Comparison of ENCODE assay signal across 9 mouse cellular contexts in genomic region chr2:69790722-69791121, GRCm38 (mm10). TPM values are rescaled to one million over a fixed set of nuclear protein-coding genes. Genes with fewer than 3 reads are reported as not detected.
DNase-seq lines count a peak whose midpoint lies in the region; ATAC-seq and TF ChIP-seq lines count a peak whose summit lies in the region.
"Had no signal": no experiment of that assay in that cellular context is flagged by ENCODE, and none has a peak within 500 bp of the region (broad histone marks: within the 10 kb centered on the region; RNA-seq: fewer than 3 reads in every experiment).

No protein-coding gene starts in this region.

- TF ChIP-seq CTCF in lung, embryonic 14.5 days (IDR thresholded peaks at IDR 0.05; ENCODE audit: low read depth), result no peak

- no peaks in the 10 kb centered on the region for H3K9me3 ChIP-seq in lung, embryonic 14.5 days (ENCODE audit: low read depth, low read length)
- no peaks in the 10 kb centered on the region for H3K9me3 ChIP-seq in forebrain, embryonic 12.5 days
- no peaks in the 10 kb centered on the region for H3K9me3 ChIP-seq in limb, embryonic 12.5 days
- H3K9me3 ChIP-seq in stomach, embryonic 14.5 days (ENCODE audit: control insufficient read depth, low read depth, low read length), result no peaks in the 10 kb centered on the region

- 68% methylated on average over 4 of the region's 4 CpGs for WGBS in lung, embryonic 14.5 days
- 77% methylated on average over 4 of the region's 4 CpGs for WGBS in forebrain, embryonic 12.5 days
- 67% methylated on average over 4 of the region's 4 CpGs for WGBS in limb, embryonic 12.5 days
- WGBS in stomach, embryonic 14.5 days, result 70% methylated on average over 4 of the region's 4 CpGs

- no peak overlapping the region for H3K27ac ChIP-seq in lung, embryonic 14.5 days (ENCODE audit: low read depth)
- no peak overlapping the region for H3K27ac ChIP-seq in forebrain, embryonic 12.5 days
- no peak overlapping the region for H3K27ac ChIP-seq in limb, embryonic 12.5 days
- no peak overlapping the region for H3K27ac ChIP-seq in stomach, embryonic 14.5 days (ENCODE audit: low read length)

- DNase-seq in lung, embryonic 14.5 days, result no peak
- DNase-seq in lung, postnatal 4 days, result no peak
- no peak for DNase-seq in cerebellum, postnatal 10 days
- no peak for DNase-seq in layer of hippocampus, adult 18-20 months (ENCODE audit: low spot score in 2 of 2)

- peak overlapping the region; percentile 89 for H3K4me2 ChIP-seq in lung, embryonic 14.5 days
- H3K4me2 ChIP-seq in forebrain, embryonic 12.5 days, result peak overlapping the region; percentile 84
- H3K4me2 ChIP-seq in limb, embryonic 12.5 days, result peak overlapping the region; percentile 68
- H3K4me2 ChIP-seq in stomach, embryonic 14.5 days (replicated peaks; ENCODE audit: low read depth, low read length), result peak overlapping the region; percentile 78; the same call in 1 of the 2 replicates

- no peaks in the 10 kb centered on the region for H3K27me3 ChIP-seq in lung, embryonic 14.5 days (ENCODE audit: insufficient read depth, low read length)
- H3K27me3 ChIP-seq in forebrain, embryonic 12.5 days, result no peaks in the 10 kb centered on the region
- no peaks in the 10 kb centered on the region for H3K27me3 ChIP-seq in limb, embryonic 12.5 days
- H3K27me3 ChIP-seq in stomach, embryonic 14.5 days (ENCODE audit: control insufficient read depth, insufficient read depth, low read length), result no peaks in the 10 kb centered on the region
- H3K27me3 ChIP-seq: Patski had no signal

- H3K4me1 ChIP-seq in lung, embryonic 14.5 days (ENCODE audit: insufficient read depth), result no peaks in the 10 kb centered on the region
- H3K4me1 ChIP-seq in forebrain, embryonic 12.5 days, result peaks cover 17% of the 10 kb centered on the region
- H3K4me1 ChIP-seq in limb, embryonic 12.5 days (replicated peaks), result no peaks in the 10 kb centered on the region; the same call in 1 of the 2 replicates
- no peaks in the 10 kb centered on the region for H3K4me1 ChIP-seq in stomach, embryonic 14.5 days (ENCODE audit: control insufficient read depth, insufficient read depth, low read length)

- peaks cover 29% of the 10 kb centered on the region for H3K36me3 ChIP-seq in lung, embryonic 14.5 days (ENCODE audit: insufficient read depth)
- peaks cover 27% of the 10 kb centered on the region for H3K36me3 ChIP-seq in forebrain, embryonic 12.5 days (replicated peaks)
- H3K36me3 ChIP-seq in limb, embryonic 12.5 days, result peaks cover 31% of the 10 kb centered on the region
- peaks cover 11% of the 10 kb centered on the region; the same call in 1 of the 2 replicates for H3K36me3 ChIP-seq in stomach, embryonic 14.5 days (ENCODE audit: control insufficient read depth, insufficient read depth, low read length)

- no peak overlapping the region for H3K9ac ChIP-seq in lung, embryonic 14.5 days
- H3K9ac ChIP-seq in forebrain, embryonic 12.5 days, result no peak overlapping the region
- H3K9ac ChIP-seq in limb, embryonic 12.5 days (replicated peaks), result no peak overlapping the region
- no peak overlapping the region for H3K9ac ChIP-seq in stomach, embryonic 14.5 days (replicated peaks; ENCODE audit: low read depth, low read length)

- ATAC-seq in lung, embryonic 14.5 days (ENCODE audit: insufficient read depth), result no peak
- ATAC-seq in forebrain, embryonic 12.5 days (ENCODE audit: low FRiP score), result no peak
- no peak for ATAC-seq in limb, embryonic 12.5 days (ENCODE audit: insufficient number of reproducible peaks, insufficient read depth, low FRiP score, low TSS enrichment, low read depth)
- ATAC-seq in stomach, embryonic 14.5 days (ENCODE audit: insufficient number of reproducible peaks, insufficient read depth, low FRiP score, low read depth), result no peak
- ATAC-seq: Patski had no signal

- H3K4me3 ChIP-seq in lung, embryonic 14.5 days (ENCODE audit: low read depth, low read length), result peak overlapping the region; percentile 67
- H3K4me3 ChIP-seq in forebrain, embryonic 12.5 days (replicated peaks), result peak overlapping the region; percentile 71; the same call in 1 of the 2 replicates
- H3K4me3 ChIP-seq in limb, embryonic 12.5 days (replicated peaks), result no peak overlapping the region
- no peak overlapping the region for H3K4me3 ChIP-seq in stomach, embryonic 14.5 days (ENCODE audit: low read depth, low read length)

RNA-seq across cellular contexts. Expression of gene Phospho2, which starts 1.3 kb away (rescaled TPM):
- polyA plus RNA-seq in lung, embryonic 14.5 days (2014; fragmentation: Nextera tagmentation; extraction: Ambion mirVana), result 24.3 and 24.4 TPM in 2 replicates
- 33.1 and 35.4 TPM in 2 replicates for polyA plus RNA-seq in forebrain, embryonic 12.5 days (2016; fragmentation: Nextera tagmentation; extraction: Ambion mirVana)
- 28.3 and 28.4 TPM in 2 replicates for polyA plus RNA-seq in limb, embryonic 12.5 days (2016; fragmentation: Nextera tagmentation; extraction: Ambion mirVana)
- 21.8 and 24.8 TPM in 2 replicates for polyA plus RNA-seq in stomach, embryonic 14.5 days (2014; fragmentation: Nextera tagmentation; extraction: Ambion mirVana)
- total RNA-seq in layer of hippocampus, adult 18-20 months (2021), result 10 to 100 TPM; 23.9 to 24.3 TPM

RNA-seq across cellular contexts. Expression of gene Ccdc173, which starts 1.3 kb away (rescaled TPM):
- 2.0 and 2.5 TPM in 2 replicates for polyA plus RNA-seq in lung, embryonic 14.5 days (2014; fragmentation: Nextera tagmentation; extraction: Ambion mirVana)
- 4.4 and 4.5 TPM in 2 replicates for polyA plus RNA-seq in forebrain, embryonic 12.5 days (2016; fragmentation: Nextera tagmentation; extraction: Ambion mirVana)
- polyA plus RNA-seq in limb, embryonic 12.5 days (2016; fragmentation: Nextera tagmentation; extraction: Ambion mirVana), result 2.7 and 3.0 TPM in 2 replicates
- 2.4 and 2.5 TPM in 2 replicates for polyA plus RNA-seq in stomach, embryonic 14.5 days (2014; fragmentation: Nextera tagmentation; extraction: Ambion mirVana)
- total RNA-seq in layer of hippocampus, adult 18-20 months (2021), result 1 to 10 TPM; 2.2 to 2.7 TPM
- polyA plus RNA-seq: large intestine, adult 2 months had no signal

RNA-seq across cellular contexts. Expression of gene Klhl23, which starts 31.0 kb away (rescaled TPM):
- 36.1 and 39.6 TPM in 2 replicates for polyA plus RNA-seq in lung, embryonic 14.5 days (2014; fragmentation: Nextera tagmentation; extraction: Ambion mirVana)
- 43.8 and 47.9 TPM in 2 replicates for polyA plus RNA-seq in forebrain, embryonic 12.5 days (2016; fragmentation: Nextera tagmentation; extraction: Ambion mirVana)
- 35.6 and 37.5 TPM in 2 replicates for polyA plus RNA-seq in limb, embryonic 12.5 days (2016; fragmentation: Nextera tagmentation; extraction: Ambion mirVana)
- 42.8 and 47.3 TPM in 2 replicates for polyA plus RNA-seq in stomach, embryonic 14.5 days (2014; fragmentation: Nextera tagmentation; extraction: Ambion mirVana)
- total RNA-seq in layer of hippocampus, adult 18-20 months (2021), result 10 to 100 TPM; 37.7 to 40.9 TPM

Comparison
In these comparisons a context has a peak if more than half of its experiments do, and no peak if none do; other contexts are left out.
1. H3K4me3 ChIP-seq: peak in lung, embryonic 14.5 days (single experiment) and forebrain, embryonic 12.5 days (single experiment); none in limb, embryonic 12.5 days (single experiment) and stomach, embryonic 14.5 days (single experiment).
2. Peak in every context shown above with its lines, with median percentiles within 50 percentile points of each other: H3K4me2 ChIP-seq.